Mouse (Mus musculus): ENCODE results near the gene Ano10. TPM values are rescaled to one million over a fixed set of nuclear protein-coding genes. Genes with fewer than 3 reads are reported as not detected.

The Ano10 gene
- polyA plus RNA-seq (2015; fragmentation: Nextera tagmentation; extraction: Ambion mirVana): 37.7 and 38.8 TPM in 2 replicates

GRCm38 (mm10) chr9:122294242-122294881, at the start of gene Ano10:
Ano10 (minus strand) TSS chr9:122294423.
- Histone ChIP-seq H3K4me2 (replicated peaks) (peak within 1 kb of the TSS; percentile 77), H3K36me3 (no peaks in the 10 kb centered on the region), H3K27me3 (no peaks in the 10 kb centered on the region), H3K9ac (peak within 1 kb of the TSS; percentile 74), H3K4me1 (peaks cover 10% of the 10 kb centered on the region), H3K9me3 (replicated peaks) (no peaks in the 10 kb centered on the region), H3K4me3 (replicated peaks) (peak within 1 kb of the TSS; percentile 85), H3K27ac (replicated peaks) (peak within 1 kb of the TSS; percentile 78)
- under 1% methylated on average over 50 of the region's 51 CpGs for WGBS
- ATAC-seq (ENCODE audit: insufficient number of reproducible peaks, low FRiP score, low TSS enrichment, low read depth): peak; percentile 97

DNA sequence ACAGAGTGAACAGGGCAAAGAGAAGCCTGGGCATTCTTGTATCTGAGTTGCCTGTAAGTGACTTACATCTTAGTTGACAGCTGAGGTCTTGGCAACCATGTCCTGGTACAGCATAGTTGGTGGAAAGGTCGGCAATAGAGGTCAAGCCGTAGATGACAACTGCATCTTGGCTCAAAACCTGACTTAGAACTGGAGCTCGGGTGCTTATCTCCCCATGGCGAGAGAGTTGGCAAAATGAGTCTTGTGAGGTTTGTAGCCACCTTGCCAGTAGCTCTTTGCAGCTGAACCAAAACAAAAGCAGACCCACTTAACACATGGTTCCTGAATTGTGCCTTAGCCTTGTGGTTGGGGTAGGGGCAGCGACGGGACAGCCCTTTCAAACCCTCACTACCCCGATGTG, 49.2 kb upstream of the Ano10 start:
- 84% methylated on average over 7 of the region's 7 CpGs for WGBS

DNA sequence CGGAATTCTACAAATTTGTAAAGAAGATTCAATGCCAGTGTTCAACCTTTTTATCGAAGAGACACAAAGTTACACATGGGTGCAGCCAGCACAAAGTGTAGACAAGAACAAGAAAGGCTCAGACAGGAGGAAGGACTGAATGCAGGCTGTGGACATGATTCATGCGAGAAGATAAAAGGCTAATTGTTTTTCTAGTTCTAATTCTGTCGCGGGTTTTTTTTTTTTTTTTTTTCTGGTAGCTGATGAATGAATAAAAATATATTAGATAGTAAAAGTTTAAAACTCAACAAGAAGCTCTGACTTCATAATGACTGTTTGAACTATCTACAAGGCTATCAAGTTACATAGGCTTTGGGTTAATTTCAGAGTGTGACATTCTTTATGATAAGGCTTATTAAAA, 45.7 kb upstream of the Ano10 start:
- Histone ChIP-seq H3K36me3 (no peaks in the 10 kb centered on the region), H3K27me3 (no peaks in the 10 kb centered on the region), H3K9ac (no peak overlapping the region), H3K4me3 (replicated peaks) (no peak overlapping the region), H3K4me2 (replicated peaks) (no peak overlapping the region), H3K27ac (replicated peaks) (no peak overlapping the region), H3K4me1 (peaks cover 4% of the 10 kb centered on the region), H3K9me3 (replicated peaks) (no peaks in the 10 kb centered on the region)
- ATAC-seq (ENCODE audit: insufficient number of reproducible peaks, low FRiP score, low TSS enrichment, low read depth): no peak
- WGBS: 59% methylated on average over 5 of the region's 5 CpGs

More for the DNA sequence above, 49.2 kb upstream of the Ano10 start:
- H3K27me3 ChIP-seq: no peaks in the 10 kb centered on the region
- no peaks in the 10 kb centered on the region for H3K4me1 ChIP-seq
- no peaks in the 10 kb centered on the region for H3K9me3 ChIP-seq (replicated peaks)
- no peaks in the 10 kb centered on the region for H3K36me3 ChIP-seq
- no peak overlapping the region for H3K4me3 ChIP-seq (replicated peaks)
- ATAC-seq (ENCODE audit: insufficient number of reproducible peaks, low FRiP score, low TSS enrichment, low read depth): no peak
- H3K4me2 ChIP-seq (replicated peaks): no peak overlapping the region
- H3K9ac ChIP-seq: no peak overlapping the region
- no peak overlapping the region for H3K27ac ChIP-seq (replicated peaks)

GRCm38 (mm10) chr9:122337510-122337931, 43.3 kb upstream of the Ano10 start:
- H3K27me3 ChIP-seq: no peaks in the 10 kb centered on the region
- H3K36me3 ChIP-seq: no peaks in the 10 kb centered on the region
- 36% methylated on average over 8 of the region's 8 CpGs for WGBS
- no peak overlapping the region for H3K4me3 ChIP-seq (replicated peaks)
- H3K4me2 ChIP-seq (replicated peaks): no peak overlapping the region
- H3K9me3 ChIP-seq (replicated peaks): no peaks in the 10 kb centered on the region
- H3K27ac ChIP-seq (replicated peaks): no peak overlapping the region
- no peak overlapping the region for H3K9ac ChIP-seq
- H3K4me1 ChIP-seq: peaks cover 4% of the 10 kb centered on the region
- no peak for ATAC-seq (ENCODE audit: insufficient number of reproducible peaks, low FRiP score, low TSS enrichment, low read depth)

DNA sequence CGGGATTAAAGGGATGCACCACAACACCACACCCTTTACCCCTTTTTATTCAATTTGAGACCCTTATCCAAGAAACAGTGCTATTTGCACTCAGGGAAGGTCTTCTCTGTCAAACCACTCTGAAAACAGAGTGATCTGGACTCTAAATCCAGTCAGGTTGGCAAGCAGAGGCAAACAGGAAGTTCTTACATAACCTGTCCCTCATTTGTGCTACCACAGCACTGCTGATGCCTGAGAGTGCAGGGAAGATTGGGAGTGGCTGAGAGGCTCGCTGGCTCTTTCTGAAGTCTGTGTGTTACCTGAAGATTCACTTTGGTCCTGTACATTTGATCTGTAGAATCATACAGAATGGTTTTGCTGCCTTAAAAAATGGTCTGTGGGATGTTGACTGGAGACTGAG, 42.5 kb upstream of the Ano10 start:
- no peak for ATAC-seq (ENCODE audit: insufficient number of reproducible peaks, low FRiP score, low TSS enrichment, low read depth)
- WGBS: 65% methylated on average over 2 of the region's 2 CpGs
- Histone ChIP-seq H3K4me1 (peaks cover 4% of the 10 kb centered on the region), H3K9me3 (replicated peaks) (no peaks in the 10 kb centered on the region), H3K4me2 (replicated peaks) (no peak overlapping the region), H3K27me3 (no peaks in the 10 kb centered on the region), H3K9ac (no peak overlapping the region), H3K36me3 (no peaks in the 10 kb centered on the region), H3K27ac (replicated peaks) (no peak overlapping the region), H3K4me3 (replicated peaks) (no peak overlapping the region)

- ATAC-seq (ENCODE audit: insufficient number of reproducible peaks, low FRiP score, low TSS enrichment, low read depth): no peak
- Histone ChIP-seq H3K4me1 (no peaks in the 10 kb centered on the region), H3K4me3 (replicated peaks) (no peak overlapping the region), H3K4me2 (replicated peaks) (no peak overlapping the region), H3K27ac (replicated peaks) (no peak overlapping the region), H3K9me3 (replicated peaks) (no peaks in the 10 kb centered on the region), H3K9ac (no peak overlapping the region), H3K27me3 (no peaks in the 10 kb centered on the region), H3K36me3 (no peaks in the 10 kb centered on the region)
- 59% methylated on average over 3 of the region's 3 CpGs for WGBS
Measured at GRCm38 (mm10) chr9:122328199-122328598, 34.0 kb upstream of the Ano10 start.

GRCm38 (mm10) chr9:122325996-122326395, 31.8 kb upstream of the Ano10 start:
- no peak for ATAC-seq (ENCODE audit: insufficient number of reproducible peaks, low FRiP score, low TSS enrichment, low read depth)
- Histone ChIP-seq H3K9me3 (replicated peaks) (no peaks in the 10 kb centered on the region), H3K4me3 (replicated peaks) (no peak overlapping the region), H3K9ac (no peak overlapping the region), H3K27me3 (no peaks in the 10 kb centered on the region), H3K4me2 (replicated peaks) (no peak overlapping the region), H3K27ac (replicated peaks) (no peak overlapping the region), H3K4me1 (no peaks in the 10 kb centered on the region), H3K36me3 (no peaks in the 10 kb centered on the region)
- 91% methylated on average over 1 of the region's 1 CpGs for WGBS

GRCm38 (mm10) chr9:122322356-122322755, 28.1 kb upstream of the Ano10 start:
- Histone ChIP-seq H3K9ac (no peak overlapping the region), H3K36me3 (no peaks in the 10 kb centered on the region), H3K4me1 (no peaks in the 10 kb centered on the region), H3K9me3 (replicated peaks) (no peaks in the 10 kb centered on the region), H3K27me3 (no peaks in the 10 kb centered on the region), H3K27ac (replicated peaks) (no peak overlapping the region), H3K4me2 (replicated peaks) (no peak overlapping the region), H3K4me3 (replicated peaks) (no peak overlapping the region)
- ATAC-seq (ENCODE audit: insufficient number of reproducible peaks, low FRiP score, low TSS enrichment, low read depth): no peak
- WGBS: 67% methylated on average over 3 of the region's 3 CpGs

DNA sequence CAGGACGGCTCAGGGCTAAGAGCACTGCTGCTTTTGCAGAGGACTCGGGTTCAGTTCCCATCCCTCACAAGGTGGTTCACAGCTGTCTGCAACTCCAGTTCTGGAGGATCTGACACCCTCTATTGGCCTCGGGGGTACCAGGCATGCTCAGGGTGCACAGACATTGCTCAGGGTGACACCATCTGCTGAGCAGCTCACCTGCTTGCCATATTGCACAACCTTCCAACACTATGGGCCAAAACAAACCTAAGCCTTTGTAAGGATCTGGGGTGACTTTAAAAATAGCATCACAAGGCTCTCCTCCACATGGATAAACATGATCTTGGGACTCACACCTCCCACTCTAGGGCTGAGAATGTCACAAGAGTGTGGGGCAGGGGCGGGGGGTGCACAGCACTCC, 26.4 kb upstream of the Ano10 start:
- Histone ChIP-seq H3K9me3 (replicated peaks) (no peaks in the 10 kb centered on the region), H3K9ac (no peak overlapping the region), H3K4me3 (replicated peaks) (no peak overlapping the region), H3K4me2 (replicated peaks) (no peak overlapping the region), H3K36me3 (no peaks in the 10 kb centered on the region), H3K27ac (replicated peaks) (no peak overlapping the region), H3K27me3 (no peaks in the 10 kb centered on the region), H3K4me1 (no peaks in the 10 kb centered on the region)
- ATAC-seq (ENCODE audit: insufficient number of reproducible peaks, low FRiP score, low TSS enrichment, low read depth): no peak
- WGBS: 89% methylated on average over 4 of the region's 4 CpGs

DNA sequence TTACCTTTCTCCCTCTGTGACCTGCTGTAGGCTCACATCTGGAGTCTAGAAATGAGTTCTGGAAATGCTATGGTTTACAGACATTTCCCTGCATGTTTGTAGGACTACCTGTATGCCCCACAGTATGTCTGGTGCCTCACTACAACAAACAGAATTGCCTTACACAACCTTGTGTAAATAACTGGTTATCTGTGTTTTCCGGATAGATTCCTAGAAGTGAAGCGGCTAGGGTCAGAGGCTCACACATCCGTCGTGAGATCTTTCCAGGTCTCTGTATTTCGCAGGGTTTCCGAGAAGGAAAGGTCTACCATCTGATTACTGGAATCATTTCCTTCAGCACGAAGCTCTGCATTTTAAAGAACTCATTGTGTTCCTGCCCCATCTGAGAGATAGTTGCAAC, 22.3 kb upstream of the Ano10 start:
- H3K9ac ChIP-seq: no peak overlapping the region
- ATAC-seq (ENCODE audit: insufficient number of reproducible peaks, low FRiP score, low TSS enrichment, low read depth): no peak
- H3K9me3 ChIP-seq (replicated peaks): no peaks in the 10 kb centered on the region
- H3K4me3 ChIP-seq (replicated peaks): no peak overlapping the region
- no peak overlapping the region for H3K4me2 ChIP-seq (replicated peaks)
- H3K4me1 ChIP-seq: no peaks in the 10 kb centered on the region
- no peaks in the 10 kb centered on the region for H3K36me3 ChIP-seq
- no peaks in the 10 kb centered on the region for H3K27me3 ChIP-seq
- H3K27ac ChIP-seq (replicated peaks): no peak overlapping the region
- WGBS: 86% methylated on average over 7 of the region's 7 CpGs

GRCm38 (mm10) chr9:122315501-122315900, 21.3 kb upstream of the Ano10 start:
- Histone ChIP-seq H3K9me3 (replicated peaks) (no peaks in the 10 kb centered on the region), H3K4me1 (0 out of 2 replicates have a peak, but pooled peaks cover 3% of the 10 kb centered on the region), H3K4me3 (replicated peaks) (no peak overlapping the region), H3K9ac (no peak overlapping the region), H3K27me3 (no peaks in the 10 kb centered on the region), H3K27ac (replicated peaks) (no peak overlapping the region), H3K4me2 (replicated peaks) (no peak overlapping the region), H3K36me3 (no peaks in the 10 kb centered on the region)
- no peak for ATAC-seq (ENCODE audit: insufficient number of reproducible peaks, low FRiP score, low TSS enrichment, low read depth)
- WGBS: 49% methylated on average over 11 of the region's 11 CpGs

DNA sequence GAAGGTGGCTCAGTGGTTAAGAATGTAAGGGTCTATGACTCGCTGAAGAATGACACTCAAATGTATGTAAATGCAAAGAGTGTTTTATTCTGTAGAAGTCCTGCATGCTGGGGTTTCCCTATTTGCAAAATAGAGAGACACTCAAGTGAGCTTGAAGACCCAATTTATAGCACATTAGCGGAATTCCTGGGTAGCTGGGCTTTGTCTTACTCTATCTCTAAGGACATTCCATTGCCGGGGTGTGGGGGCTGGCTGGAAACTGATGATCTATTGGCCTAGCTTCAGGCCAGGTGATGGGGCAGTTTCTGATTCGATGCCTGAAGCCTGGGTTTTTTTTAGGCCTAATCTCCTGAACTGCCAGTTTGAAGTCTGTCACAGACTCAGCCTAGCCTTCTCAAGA, 20.7 kb upstream of the Ano10 start:
- Histone ChIP-seq H3K27ac (replicated peaks) (no peak overlapping the region), H3K9ac (no peak overlapping the region), H3K4me2 (replicated peaks) (no peak overlapping the region), H3K36me3 (no peaks in the 10 kb centered on the region), H3K9me3 (replicated peaks) (no peaks in the 10 kb centered on the region), H3K4me1 (0 out of 2 replicates have a peak, but pooled peaks cover 3% of the 10 kb centered on the region), H3K27me3 (no peaks in the 10 kb centered on the region), H3K4me3 (replicated peaks) (no peak overlapping the region)
- WGBS: 70% methylated on average over 4 of the region's 4 CpGs
- ATAC-seq (ENCODE audit: insufficient number of reproducible peaks, low FRiP score, low TSS enrichment, low read depth): no peak
